Mouse (Mus musculus) forelimb bud, embryonic 11.5 days (tissue): Measurements from ENCODE around the gene Sltm.
"Not testable (repeated sequence)": the region's sequence is repeated elsewhere in the genome, so short reads cannot be mapped to it uniquely, and the experiment has no call there.

Experiments used
- DNase-seq: peaks from one replicate; pipeline ENCODE4 v3.0.0-alpha.2; 2012; ENCODE audit warnings: low read depth, low spot score

Gene Sltm

GRCm38 (mm10) chr9:70551524-70551923 lies 9.0 kb downstream of the Sltm start:
- no peak for DNase-seq

- not testable (repeated sequence) for DNase-seq
Measured at GRCm38 (mm10) chr9:70552233-70552632, 9.7 kb downstream of the Sltm start.

GRCm38 (mm10) chr9:70555431-70555830 lies 12.9 kb downstream of the Sltm start:
- DNase-seq: no peak

GRCm38 (mm10) chr9:70556796-70557195 lies 14.2 kb downstream of the Sltm start:
- no peak for DNase-seq

GRCm38 (mm10) chr9:70562825-70563224 lies 20.3 kb downstream of the Sltm start:
- DNase-seq: no peak

GRCm38 (mm10) chr9:70567651-70568050 lies 25.1 kb downstream of the Sltm start:
- no peak for DNase-seq

- DNase-seq: no peak
Measured at GRCm38 (mm10) chr9:70570351-70570750, 27.8 kb downstream of the Sltm start.

GRCm38 (mm10) chr9:70578123-70578522 lies 35.6 kb downstream of the Sltm start:
- no peak for DNase-seq

- no peak for DNase-seq
Measured at GRCm38 (mm10) chr9:70580956-70581355, 38.4 kb downstream of the Sltm start.

GRCm38 (mm10) chr9:70584641-70585040 lies 42.1 kb downstream of the Sltm start:
- DNase-seq: no peak

GRCm38 (mm10) chr9:70585172-70585571 lies 42.6 kb downstream of the Sltm start:
- no peak for DNase-seq

GRCm38 (mm10) chr9:70587171-70587570 lies 44.6 kb downstream of the Sltm start:
- no peak for DNase-seq

- DNase-seq: no peak
Measured at GRCm38 (mm10) chr9:70590775-70591174, 48.2 kb downstream of the Sltm start.

GRCm38 (mm10) chr9:70591486-70591885 lies 48.9 kb downstream of the Sltm start:
- no peak for DNase-seq

GRCm38 (mm10) chr9:70598271-70598670 lies 55.7 kb downstream of the Sltm start:
- no peak for DNase-seq

GRCm38 (mm10) chr9:70602186-70602845 lies 59.8 kb downstream of the Sltm start:
- no peak for DNase-seq

GRCm38 (mm10) chr9:70611026-70611673 lies 68.6 kb downstream of the Sltm start:
- DNase-seq: no peak

GRCm38 (mm10) chr9:70629711-70630110 lies 87.2 kb downstream of the Sltm start:
- no peak for DNase-seq

GRCm38 (mm10) chr9:70631665-70632064 lies 89.1 kb downstream of the Sltm start:
- DNase-seq: no peak

GRCm38 (mm10) chr9:70636748-70637147 lies 94.2 kb downstream of the Sltm start:
- DNase-seq: no peak
